Mouse (Mus musculus): ENCODE data around the gene Gm20388.

Gene Gm20388

GRCm38 (mm10) chr8:120588908-120589771 is 678.5 kb downstream of the Gm20388 start, which contains the start of gene Gins2:
Gins2 (minus strand) TSS chr8:120589304.
- DNase-seq (ENCODE audit: low read depth, low spot score) = peak; percentile 100

GRCm38 (mm10) chr8:120589921-120590320 is 679.3 kb downstream of the Gm20388 start:
- DNase-seq (ENCODE audit: low read depth, low spot score) = no peak

DNA sequence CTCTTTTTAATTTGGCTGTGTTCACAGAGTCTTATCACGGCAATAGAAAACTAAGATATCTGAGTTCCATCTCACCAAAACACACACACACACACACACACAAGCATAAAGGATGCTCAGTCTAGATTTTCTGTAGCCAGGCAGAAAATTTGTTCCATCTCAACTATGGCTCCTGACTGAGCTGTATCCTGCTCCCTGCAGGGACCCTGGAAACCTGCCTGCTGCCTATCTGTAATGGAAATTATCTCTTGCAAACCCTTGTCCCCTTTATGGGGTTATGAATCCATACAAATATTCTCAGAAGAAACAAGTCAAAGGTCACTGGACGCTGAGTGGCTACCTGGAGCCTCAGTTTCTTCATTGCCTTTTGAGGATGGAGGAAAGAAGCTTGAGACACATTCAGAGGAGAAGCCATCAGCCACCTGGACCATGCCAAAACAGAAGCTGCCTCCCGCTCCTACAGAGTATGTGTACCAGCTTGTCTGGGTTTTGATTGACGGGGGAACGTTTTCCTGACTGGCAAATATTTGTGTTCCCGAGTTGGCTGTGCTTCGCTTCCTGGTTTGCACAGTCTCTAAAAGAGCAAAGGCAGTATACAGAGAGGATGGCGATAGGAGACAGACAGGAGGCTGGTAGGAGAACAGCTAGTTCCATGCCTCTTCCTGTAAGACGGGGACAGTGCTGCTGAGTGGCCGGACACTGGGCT is 681.1 kb downstream of the Gm20388 start:
- peak; percentile 66 for DNase-seq (ENCODE audit: low read depth, low spot score)

DNA sequence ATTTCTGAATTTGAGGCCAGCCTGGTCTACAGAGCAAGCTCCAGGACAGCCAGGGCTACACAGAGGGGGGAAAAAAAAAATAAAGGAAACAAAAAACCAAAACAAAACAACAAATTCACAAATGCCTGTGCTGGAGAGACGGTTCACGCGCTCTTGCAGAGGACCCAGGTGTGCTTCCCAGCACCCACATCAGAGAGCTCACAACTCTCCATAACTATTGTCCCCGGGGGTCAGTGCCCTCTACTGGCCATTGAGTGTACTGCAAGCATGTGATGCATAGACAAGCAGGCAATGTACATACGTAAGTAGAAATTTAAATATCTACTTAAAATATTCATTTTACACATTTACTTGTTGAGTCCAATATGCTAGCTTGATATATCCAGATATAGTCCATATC is 683.9 kb downstream of the Gm20388 start:
- no peak for DNase-seq (ENCODE audit: low read depth, low spot score)

- peak; percentile 81 for DNase-seq (ENCODE audit: low read depth, low spot score)
These were observed 685.3 kb downstream of the Gm20388 start for GRCm38 (mm10) chr8:120595963-120596362.

GRCm38 (mm10) chr8:120598579-120598978 is 687.9 kb downstream of the Gm20388 start:
- peak; percentile 94 for DNase-seq (ENCODE audit: low read depth, low spot score)

DNA sequence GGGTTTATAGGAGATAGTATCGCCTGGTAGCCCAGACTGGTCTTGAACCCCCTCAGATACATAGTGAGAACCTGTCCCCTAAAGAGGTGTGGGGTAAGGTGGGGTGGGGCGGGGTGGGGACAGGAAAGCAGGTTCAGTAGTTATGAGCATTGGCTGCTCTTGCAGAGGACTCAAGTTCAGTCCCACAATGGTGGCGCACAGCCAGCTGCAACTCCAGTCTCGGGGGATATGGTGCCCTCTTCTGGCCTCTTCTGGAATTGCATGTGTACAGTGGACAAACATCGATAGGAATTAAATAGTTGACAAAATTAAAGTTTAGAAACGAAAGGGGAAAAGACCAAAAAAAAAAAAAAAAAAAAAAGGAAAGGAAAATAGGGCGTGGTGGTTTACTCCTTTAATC is 688.9 kb downstream of the Gm20388 start:
- peak; percentile 89 for DNase-seq (ENCODE audit: low read depth, low spot score)

- DNase-seq (ENCODE audit: low read depth, low spot score) = peak; percentile 34
These were observed 692.0 kb downstream of the Gm20388 start for GRCm38 (mm10) chr8:120602672-120603071.

GRCm38 (mm10) chr8:120607460-120607859 is 696.8 kb downstream of the Gm20388 start:
- DNase-seq (ENCODE audit: low read depth, low spot score) = no peak

GRCm38 (mm10) chr8:120607885-120608284 is 697.2 kb downstream of the Gm20388 start:
- DNase-seq (ENCODE audit: low read depth, low spot score) = peak; percentile 85

- DNase-seq (ENCODE audit: low read depth, low spot score) = no peak
These were observed 700.2 kb downstream of the Gm20388 start for GRCm38 (mm10) chr8:120610824-120611223.

- DNase-seq (ENCODE audit: low read depth, low spot score) = no peak
These were observed 703.9 kb downstream of the Gm20388 start for GRCm38 (mm10) chr8:120614491-120614890.

GRCm38 (mm10) chr8:120616663-120617626 is 706.3 kb downstream of the Gm20388 start:
- peak; percentile 61 for DNase-seq (ENCODE audit: low read depth, low spot score)

DNA sequence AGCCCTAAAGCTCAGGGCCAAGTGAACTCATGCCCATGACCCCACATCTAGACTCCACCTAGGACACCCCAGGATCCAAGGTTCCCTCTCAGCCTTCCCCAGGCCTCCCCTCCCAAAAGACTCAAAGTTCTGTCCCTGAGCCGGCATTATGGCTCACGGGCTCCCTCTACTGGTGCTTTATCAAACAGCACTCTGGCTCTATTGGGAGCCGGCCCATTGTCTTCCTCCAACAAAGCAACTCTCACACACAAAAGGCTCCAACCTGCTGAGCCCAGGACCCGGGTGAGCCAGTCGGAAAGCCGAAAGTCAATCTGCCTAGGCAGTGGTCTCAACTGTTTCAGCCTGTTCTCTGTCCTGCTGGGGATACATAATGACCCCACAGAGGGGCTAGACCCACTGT is 707.5 kb downstream of the Gm20388 start:
- peak; percentile 77 for DNase-seq (ENCODE audit: low read depth, low spot score)

- peak; percentile 72 for DNase-seq (ENCODE audit: low read depth, low spot score)
These were observed 708.9 kb downstream of the Gm20388 start for GRCm38 (mm10) chr8:120619235-120620180.

- no peak for DNase-seq (ENCODE audit: low read depth, low spot score)
These were observed 709.8 kb downstream of the Gm20388 start for GRCm38 (mm10) chr8:120620441-120620840.

DNA sequence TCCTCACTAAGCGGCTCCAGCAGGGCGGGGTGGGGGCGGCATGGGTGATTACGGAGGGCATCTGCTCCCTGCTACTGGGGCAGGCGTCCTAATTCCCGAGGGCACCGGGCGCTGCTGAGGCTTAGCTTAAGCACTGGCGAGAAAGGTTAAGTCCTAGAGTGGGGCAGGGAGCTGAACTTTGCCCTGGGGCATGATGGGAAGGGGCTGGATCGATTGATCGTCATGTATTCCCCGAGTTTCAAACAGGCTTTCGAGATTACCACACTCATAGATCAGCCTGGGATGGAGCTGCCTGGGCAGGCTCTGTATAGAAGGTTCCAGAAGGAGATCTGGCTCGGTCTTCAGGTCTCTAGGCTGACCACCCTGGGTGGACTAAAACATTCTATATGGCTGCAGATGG is 711.5 kb downstream of the Gm20388 start:
- DNase-seq (ENCODE audit: low read depth, low spot score) = no peak

DNA sequence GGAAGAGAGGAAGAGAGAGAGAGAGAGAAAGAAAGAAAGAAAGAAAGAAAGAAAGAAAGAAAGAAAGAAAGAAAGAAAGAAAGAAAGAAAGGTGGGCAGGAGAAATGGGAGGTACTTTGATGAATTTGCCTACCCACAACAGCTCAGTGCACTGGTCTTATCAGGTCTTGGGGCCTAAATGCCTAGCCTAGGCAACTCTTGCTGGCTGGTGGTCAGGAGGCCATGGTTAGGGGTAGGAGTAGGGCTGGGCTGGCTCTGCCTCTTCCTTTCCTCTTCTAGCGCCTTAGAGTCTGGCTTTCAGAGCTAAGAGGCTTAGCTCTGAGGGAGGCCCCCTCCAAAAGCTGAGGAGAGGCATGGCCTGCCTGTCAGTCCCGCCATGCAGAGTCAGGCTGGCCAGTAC is 713.0 kb downstream of the Gm20388 start:
- no peak for DNase-seq (ENCODE audit: low read depth, low spot score)

DNA sequence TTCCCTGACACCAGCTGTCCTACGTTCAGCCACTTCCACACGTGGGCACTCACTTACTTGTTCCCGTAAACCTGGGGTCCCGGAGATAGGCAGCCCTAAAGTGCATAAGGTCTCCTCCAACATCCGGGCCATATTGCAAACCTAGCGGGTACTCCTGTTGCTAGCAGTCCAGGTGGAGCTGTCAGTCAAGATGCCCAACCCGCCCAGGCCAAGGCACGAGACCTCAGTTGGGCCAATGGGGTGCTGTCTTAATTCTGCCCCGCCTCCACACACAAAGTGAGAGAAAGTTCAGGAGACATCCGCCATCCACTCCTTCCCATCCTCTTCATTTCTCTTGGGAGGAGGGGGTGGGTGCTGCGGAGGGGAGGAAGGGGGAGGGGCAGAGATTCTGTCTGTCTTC is 715.8 kb downstream of the Gm20388 start:
- DNase-seq (ENCODE audit: low read depth, low spot score) = no peak

GRCm38 (mm10) chr8:120627298-120627697 is 716.7 kb downstream of the Gm20388 start:
- DNase-seq (ENCODE audit: low read depth, low spot score) = peak; percentile 93
